Mouse (Mus musculus) gonadal fat pad, adult 2 months (tissue): ENCODE measurements at regions not wholly inside any gene's neighbourhood (a gene's known extent, or its start where the extent isn't known, plus 50 kb on each side); places are given as distances from the start of the nearest gene placed in this dataset.
A peak's percentile ranks its signal among the peaks of the same experiment; 100 is the strongest.

Source experiments
- DNase-seq: peaks from one replicate; pipeline ENCODE4 v3.0.0-alpha.2; 2012; ENCODE audit warnings: low read depth

- no peak for DNase-seq
These were observed 435.9 kb downstream of the Prdm2 start for GRCm38 (mm10) chr4:142776711-142777411.

GRCm38 (mm10) chr4:142775023-142775422 lies 437.8 kb downstream of the Prdm2 start:
- DNase-seq = no peak

GRCm38 (mm10) chr4:142773651-142774151 lies 439.1 kb downstream of the Prdm2 start:
- no peak for DNase-seq

GRCm38 (mm10) chr4:142772751-142773455 lies 439.9 kb downstream of the Prdm2 start:
- no peak for DNase-seq

GRCm38 (mm10) chr4:142771520-142772150 lies 441.2 kb downstream of the Prdm2 start:
- DNase-seq = no peak

- DNase-seq = no peak
These were observed 442.6 kb downstream of the Prdm2 start for GRCm38 (mm10) chr4:142770177-142770576.

GRCm38 (mm10) chr4:142767665-142768064 lies 445.1 kb downstream of the Prdm2 start:
- no peak for DNase-seq

- no peak for DNase-seq
These were observed 451.2 kb downstream of the Prdm2 start for GRCm38 (mm10) chr4:142761577-142761976.

GRCm38 (mm10) chr4:142758102-142758501 lies 454.7 kb downstream of the Prdm2 start:
- DNase-seq = no peak

GRCm38 (mm10) chr4:142756332-142756731 lies 456.5 kb downstream of the Prdm2 start:
- DNase-seq = no peak

- no peak for DNase-seq
These were observed 462.9 kb downstream of the Prdm2 start for GRCm38 (mm10) chr4:142749918-142750317.

GRCm38 (mm10) chr4:142723554-142723907 lies 484.3 kb upstream of the Kazn start:
- no peak for DNase-seq

- DNase-seq = no peak
These were observed 483.8 kb upstream of the Kazn start for GRCm38 (mm10) chr4:142722845-142723553.

GRCm38 (mm10) chr4:142701606-142702005 lies 462.4 kb upstream of the Kazn start:
- no peak for DNase-seq

GRCm38 (mm10) chr4:142694926-142695325 lies 455.7 kb upstream of the Kazn start:
- DNase-seq = no peak

GRCm38 (mm10) chr4:142688241-142688640 lies 449.0 kb upstream of the Kazn start:
- no peak for DNase-seq

GRCm38 (mm10) chr4:142677426-142677825 lies 438.2 kb upstream of the Kazn start:
- DNase-seq = peak; percentile 6

GRCm38 (mm10) chr4:142674641-142675465 lies 435.7 kb upstream of the Kazn start:
- no peak for DNase-seq

GRCm38 (mm10) chr4:142671872-142672458 lies 432.8 kb upstream of the Kazn start:
- no peak for DNase-seq

GRCm38 (mm10) chr4:142664781-142665180 lies 425.6 kb upstream of the Kazn start:
- no peak for DNase-seq

GRCm38 (mm10) chr4:142658156-142658555 lies 419.0 kb upstream of the Kazn start:
- DNase-seq = no peak
